Mouse (Mus musculus): ENCODE data around the gene Lig3.

Lig3 gene

DNA sequence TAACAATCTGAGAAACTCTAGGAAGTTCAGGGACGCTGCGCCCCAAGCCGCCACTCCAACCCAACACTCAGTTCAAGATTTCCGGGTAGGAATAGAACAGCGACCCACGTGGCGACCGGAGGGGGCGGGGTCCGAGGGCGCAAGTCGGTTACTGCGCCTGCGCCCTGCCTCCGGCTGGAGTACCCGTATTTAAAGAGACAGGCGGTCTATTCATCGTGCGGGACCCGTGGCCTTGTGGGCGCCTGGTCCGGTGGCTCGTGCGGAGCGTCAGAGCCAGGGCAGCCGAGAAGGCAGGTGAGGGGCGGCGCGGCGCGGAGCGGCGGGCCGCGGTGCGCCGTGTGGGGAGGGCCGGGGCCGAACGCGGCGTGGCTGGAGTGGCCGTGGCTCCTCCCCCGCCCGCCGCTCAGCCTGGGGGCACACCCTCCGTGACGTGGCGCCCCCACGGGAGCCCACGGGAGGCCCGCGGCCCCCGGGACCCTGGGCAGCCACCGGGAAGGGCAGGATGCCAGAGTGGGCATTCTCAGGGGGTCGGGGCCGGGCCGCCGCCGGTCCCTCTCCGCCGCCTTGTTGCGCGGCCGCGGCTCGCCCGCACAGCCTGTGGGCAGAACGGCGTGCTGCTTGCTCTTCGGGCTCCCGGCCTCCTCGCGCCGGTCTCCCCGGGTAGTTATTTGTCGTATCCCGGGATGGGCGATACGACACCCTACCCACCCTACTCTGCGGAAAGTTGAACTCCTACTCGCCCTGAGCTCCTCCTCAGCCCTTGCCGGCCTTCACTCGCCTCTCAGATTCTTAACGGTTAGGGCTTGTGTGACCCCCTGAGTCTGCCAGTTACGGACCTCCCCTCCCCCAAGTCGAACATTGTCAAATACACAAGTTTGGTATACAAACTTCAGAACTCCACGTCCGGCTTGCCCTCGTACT lies at the start of gene Lig3:
TSS of gene Lig3 (plus strand) at position 126 of the 921 bp plus-strand sequence.
- peak; percentile 96 for DNase-seq

DNA sequence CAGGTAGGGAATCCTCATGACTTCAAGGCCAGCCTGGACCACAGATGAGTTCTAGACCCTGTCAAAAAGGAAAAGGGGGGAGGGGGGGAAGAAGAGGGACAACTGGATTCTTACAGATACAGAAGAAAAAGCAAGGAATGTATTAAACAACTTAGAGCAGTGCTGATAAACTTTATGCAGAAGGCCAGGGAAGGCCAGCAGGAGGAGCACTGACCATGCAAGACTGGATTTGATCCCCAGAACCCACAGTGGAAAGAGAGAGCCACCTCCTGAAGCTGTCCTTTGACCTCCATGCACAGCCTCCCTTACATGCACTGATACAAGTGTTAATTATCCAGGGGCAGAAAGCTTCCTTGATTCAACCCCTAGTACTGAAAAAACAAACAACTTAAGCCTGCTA lies 46.7 kb upstream of the Lig3 start:
- peak; percentile 14 for DNase-seq

DNA sequence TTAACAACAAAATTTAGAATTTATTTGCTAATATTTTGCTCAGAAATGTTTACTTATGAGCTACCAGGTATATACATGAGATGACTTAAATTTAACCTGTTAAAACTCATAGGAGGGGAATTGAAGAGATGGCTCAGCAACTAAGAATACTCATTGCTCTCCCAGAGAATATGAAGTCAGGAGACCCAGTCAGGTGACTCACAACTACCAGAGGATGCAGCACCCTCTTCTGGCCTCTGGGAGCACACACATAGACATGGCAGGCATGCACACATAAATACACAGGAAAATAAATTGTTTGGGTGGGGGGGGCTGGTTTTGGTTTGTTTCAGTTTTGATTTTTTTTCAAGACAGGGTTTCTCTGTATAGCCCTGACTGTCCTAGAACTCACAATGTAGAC lies 41.9 kb upstream of the Lig3 start:
- no peak for DNase-seq

DNA sequence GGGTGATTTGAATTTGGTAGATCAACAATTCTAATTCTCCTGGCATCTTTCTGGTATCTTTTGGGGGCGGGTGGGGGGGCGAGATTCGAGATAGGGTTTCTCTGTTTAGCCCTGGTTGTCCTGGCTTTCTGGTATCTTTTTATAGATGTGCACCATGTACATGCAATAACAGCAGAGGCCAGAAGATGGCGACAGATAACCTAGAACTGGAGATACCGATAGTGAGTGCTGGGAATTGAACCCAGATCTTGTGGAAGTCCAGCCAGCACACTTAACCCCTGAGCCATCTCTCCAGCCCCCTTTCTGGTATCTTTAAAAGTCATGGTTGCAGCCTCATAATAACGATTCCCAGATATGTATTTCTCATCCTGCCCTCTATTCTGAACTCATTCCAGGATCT lies 34.8 kb upstream of the Lig3 start:
- DNase-seq = peak; percentile 63

DNA sequence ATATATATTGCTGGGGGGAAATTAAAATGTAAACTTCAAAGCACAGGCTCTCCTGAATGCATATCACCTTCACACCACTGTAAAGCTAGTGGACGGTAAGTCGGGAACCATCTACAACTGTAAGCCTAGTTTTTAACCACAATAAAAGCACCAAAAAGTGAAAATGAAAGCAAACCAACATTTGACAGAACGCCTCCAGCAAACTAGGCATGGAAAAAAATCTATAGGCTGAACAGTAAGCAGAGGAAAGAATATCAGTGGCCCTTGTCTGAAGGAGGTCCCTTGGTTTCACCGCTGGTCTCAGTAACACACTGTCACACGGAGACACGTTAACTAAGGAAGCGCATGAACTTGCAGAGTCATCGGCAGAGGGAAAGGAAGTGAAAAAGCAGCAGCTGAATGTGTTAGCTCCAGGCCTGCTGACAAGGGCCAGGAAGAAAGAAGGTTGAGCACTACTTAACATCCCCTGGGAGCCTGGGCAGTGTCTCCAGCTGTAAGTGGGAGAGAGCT lies 34.0 kb upstream of the Lig3 start:
- DNase-seq = no peak

DNA sequence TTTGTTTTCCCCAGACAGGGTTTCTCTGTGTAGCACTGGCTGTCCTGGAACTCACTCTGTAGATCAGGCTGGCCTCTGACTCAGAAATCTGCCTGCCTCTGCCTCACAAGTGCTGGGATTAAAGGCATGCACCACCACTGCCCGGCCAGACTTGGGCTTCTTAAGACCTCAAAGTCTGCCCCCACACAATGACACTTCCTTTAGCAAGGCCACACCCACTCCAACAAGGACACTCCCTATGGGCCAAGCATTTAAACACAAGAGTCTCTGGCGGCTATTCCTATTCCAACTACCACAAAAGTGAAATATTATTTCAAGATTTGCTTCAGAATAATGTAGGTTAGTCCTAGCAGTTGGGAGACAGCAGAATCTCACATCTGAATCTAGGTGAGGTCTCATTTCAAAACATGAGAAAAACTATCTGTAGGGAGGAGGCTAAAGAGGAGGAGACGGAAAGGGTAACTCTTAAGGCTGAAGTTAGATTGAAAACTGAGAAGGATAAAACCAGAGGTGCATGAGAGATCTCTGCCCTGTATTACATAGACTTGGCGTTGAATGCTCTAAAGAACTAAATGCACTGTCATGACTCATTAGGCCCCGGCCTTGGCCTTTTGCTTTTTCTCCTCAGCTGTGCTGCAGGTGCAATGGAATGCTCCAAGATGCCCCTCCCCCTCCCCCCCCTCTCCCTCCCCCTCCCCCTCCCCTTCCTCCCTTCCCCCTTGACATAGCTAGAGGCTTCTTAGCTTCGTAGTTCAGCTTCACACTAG lies 28.4 kb upstream of the Lig3 start:
- DNase-seq = no peak

DNA sequence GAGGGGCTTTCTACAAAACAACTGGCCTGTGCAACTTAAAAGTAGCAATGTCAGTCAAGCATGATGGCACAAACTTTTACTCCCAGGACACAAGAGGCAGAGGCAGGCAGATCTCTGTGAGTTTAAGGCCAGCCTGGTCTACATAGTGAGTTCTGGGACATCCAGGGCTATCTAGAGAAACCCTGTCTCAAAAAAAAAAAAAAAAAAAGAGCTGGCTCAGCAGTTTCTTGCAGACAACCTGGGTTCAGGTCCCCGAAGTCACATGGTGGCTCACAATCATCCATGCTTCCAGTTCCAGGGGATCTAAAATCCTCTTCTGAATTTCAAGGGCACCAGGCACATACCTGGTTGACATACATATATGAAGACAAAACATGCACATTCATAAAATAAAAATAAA lies 25.0 kb upstream of the Lig3 start:
- DNase-seq = no peak

DNA sequence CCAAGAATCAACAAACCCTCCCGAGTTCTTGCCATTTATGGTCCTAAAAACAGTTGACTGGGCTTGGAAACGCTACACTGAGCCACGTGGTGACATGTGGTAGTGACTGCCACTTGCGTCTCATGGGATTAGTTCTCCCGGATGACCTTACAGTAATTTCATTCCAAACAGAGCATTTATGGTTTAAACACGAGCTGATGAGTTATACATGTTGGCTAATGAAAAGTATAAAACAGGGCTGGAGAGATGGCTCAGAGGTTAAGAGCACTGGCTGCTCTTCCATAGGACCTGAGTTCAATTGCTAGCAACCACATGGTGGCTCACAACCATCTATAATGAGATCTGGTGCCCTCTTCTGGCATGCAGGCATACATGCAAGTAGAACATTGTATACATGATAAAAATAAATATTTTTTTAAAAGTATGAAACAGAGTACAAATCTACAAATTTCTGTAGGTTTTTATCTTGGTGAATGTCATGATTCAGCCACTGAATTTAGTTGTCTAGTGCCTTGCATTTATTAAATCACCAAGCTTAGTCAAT lies 18.6 kb upstream of the Lig3 start:
- DNase-seq = no peak

DNA sequence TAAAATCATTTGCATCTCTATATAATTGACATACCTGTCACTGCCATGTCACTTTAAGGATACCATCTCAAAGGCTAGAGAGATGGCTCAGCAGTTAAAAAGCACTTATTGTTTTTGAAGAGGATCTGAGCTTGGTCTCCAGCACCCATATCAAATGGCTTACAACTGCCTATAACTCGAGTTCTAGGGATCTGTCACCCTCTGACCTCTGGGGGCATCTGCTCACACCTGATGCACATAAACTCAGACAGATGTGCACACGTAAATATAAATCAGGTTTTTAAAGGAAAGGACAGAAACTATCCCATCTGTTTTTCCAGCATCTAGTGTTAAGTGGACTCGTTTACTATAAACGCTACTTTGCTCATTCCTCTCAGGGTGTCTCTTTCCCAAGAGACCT lies 17.6 kb upstream of the Lig3 start:
- DNase-seq = no peak

DNA sequence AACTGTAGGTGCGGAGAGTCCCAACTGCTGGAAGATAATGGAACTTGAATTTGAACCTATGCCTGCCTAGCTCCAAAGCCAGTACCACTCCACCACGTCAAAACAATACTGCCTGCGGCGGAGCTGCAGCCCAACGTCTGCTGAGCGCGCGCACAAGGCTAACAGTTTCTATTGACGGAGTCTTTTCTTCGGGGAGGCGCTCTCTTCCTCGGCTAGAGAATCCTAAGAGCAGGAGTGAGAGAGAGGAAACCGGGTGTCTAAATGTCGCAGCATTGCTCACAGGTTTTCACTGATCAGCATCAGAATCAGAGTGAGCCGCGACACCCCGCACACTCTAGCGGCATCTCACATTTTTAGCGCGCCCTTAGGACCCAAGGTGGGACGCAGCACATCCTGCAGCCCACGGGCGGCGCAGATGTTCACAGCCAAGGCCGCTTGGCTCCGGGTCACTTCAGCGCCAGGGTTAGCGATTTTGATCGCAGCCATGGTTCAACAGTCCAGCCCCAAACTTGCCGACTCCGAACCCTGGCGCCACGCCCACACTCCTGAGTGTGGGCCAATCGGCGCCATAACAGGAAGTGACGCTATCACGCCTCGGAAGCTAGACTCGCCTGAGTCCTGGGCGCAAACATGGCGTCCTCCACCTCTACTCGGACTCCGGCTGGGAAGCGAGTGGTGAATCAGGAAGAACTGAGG lies 17.0 kb upstream of the Lig3 start, which contains the start of the genes Cct6b and Zfp830:
TSS of gene Cct6b (minus strand) at position 580 of the 696 bp plus-strand sequence.
TSS of gene Zfp830 (plus strand) at position 604 of the 696 bp plus-strand sequence.
- peak; percentile 97 for DNase-seq

DNA sequence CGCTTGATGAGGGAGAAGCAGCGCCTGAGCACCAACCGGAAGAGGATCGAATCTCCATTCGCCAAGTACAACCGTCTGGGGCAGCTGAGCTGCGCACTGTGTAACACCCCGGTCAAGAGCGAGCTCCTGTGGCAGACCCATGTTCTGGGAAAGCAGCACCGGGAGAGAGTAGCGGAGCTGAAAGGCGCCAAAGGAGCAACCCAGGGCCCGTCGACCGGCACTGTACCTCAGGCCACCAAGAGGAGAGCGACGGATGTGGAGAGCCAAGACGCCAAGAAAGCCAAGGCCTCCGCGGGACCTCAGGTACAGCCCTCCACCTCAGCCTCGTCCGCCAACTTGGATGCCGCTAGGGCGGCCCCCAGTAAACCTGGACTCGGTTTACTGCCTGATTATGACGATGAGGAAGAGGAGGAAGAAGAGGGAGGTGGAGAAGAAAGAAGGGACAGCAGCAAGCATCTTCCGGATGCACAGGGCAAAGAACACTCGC lies 16.4 kb upstream of the Lig3 start:
- DNase-seq = no peak

DNA sequence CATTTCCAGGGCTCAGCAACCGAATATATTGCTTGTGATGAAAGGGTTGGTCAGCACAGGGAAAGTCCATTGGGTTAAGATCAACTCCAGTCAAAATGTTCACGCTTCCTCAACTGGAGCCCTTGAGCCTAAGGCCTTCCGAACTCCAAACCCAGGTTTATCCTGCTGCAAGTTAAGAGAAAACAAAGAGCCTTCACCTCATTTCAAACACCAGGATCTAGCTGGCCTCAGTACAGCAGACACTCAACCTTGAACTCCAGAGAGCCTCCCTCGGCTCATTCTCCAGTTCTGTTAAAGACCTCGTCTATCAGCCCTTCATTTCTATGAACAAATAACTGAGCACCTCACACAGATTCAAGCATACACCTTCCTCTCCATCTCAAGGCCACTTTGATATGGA lies 774 bp upstream of the Lig3 start:
- DNase-seq = no peak

DNA sequence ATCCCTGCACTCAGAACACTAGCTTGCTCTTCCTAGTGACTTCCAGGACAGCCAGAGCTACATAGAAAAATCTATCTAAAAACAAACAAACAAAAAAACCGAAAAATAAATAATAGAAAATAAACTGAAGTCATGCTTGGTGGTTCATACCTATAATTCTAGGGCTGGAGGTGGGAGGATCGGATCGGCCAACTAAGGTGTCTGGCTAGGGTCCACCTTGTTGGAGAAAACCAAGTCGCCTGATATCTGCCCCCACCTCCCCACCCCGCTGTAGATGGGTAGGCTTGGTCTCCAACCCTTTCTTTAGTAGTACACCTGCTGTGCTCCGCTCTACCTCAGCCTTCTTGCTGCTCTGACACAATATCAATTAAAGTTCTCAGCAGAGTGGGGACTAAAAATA lies 1.3 kb downstream of the Lig3 start:
- DNase-seq = no peak

DNA sequence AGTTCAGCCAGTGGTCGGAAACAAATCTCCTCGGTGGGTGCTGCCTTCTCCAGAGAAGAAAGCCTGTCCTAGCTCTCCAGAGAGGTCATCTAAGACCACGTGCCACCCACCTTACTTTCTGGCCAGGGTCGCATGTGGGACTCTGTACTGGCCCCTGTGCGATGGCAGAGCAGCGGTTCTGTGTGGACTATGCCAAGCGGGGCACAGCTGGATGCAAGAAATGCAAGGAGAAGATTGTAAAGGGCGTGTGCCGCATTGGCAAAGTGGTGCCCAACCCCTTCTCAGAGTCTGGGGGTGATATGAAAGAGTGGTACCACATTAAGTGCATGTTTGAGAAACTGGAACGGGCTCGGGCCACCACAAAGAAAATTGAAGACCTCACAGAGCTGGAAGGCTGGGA lies 2.5 kb downstream of the Lig3 start:
- DNase-seq = no peak

DNA sequence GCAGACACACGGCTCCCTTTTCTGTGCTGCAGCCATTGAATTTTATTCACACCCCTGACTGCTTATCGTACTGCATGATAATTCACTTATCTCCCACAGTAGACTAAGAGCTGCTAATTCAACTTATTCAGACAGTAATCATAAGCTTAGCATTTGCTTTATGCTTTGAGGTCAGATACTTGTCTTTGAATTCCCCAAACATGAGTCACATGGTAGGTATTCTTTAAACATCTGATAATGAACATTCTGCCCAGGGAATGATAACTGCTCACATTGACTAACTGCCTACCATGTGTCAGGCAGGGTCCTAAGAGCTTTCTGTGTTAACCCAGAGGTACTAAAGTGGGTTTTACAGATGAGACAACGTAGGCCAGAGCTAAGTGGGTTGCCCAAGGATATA lies 25.7 kb downstream of the Lig3 start:
- no peak for DNase-seq

DNA sequence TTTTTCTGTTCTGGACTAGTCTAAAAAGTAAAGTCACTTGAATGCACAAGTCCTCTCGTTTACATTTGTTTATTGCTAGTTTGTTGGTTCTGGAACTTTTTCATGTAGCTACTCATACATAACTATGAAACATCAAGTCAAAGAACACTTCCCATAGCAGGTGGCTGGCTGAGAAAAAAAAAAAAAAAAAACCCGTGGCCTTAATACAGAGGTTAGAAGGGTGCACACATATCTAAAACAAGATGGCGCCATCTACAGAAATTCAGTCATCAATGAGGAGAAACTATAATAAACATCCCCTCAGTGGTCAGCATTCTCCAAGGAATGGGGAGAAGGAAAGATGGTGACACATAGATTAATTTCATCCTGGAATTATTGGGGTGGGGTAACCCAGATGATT lies 26.5 kb downstream of the Lig3 start:
- DNase-seq = no peak

DNA sequence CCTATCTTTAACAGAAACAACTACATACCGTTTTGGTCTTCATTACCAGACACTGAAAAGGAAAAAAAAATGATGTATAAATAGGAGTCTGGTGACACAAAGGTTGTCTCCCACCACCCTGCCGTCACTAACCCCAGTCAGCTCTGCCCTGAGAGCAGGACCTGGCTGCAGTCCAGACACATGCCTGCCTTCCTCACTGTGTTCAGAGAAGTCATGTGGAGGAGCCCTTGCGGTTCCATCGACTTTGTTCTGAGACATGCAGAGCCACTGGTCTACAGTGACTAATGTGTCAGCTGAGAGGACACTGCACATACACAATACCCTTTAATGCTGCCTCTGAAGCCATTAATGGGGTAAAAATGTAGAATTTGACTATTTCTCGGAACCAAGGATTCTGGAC lies 27.6 kb downstream of the Lig3 start:
- no peak for DNase-seq

DNA sequence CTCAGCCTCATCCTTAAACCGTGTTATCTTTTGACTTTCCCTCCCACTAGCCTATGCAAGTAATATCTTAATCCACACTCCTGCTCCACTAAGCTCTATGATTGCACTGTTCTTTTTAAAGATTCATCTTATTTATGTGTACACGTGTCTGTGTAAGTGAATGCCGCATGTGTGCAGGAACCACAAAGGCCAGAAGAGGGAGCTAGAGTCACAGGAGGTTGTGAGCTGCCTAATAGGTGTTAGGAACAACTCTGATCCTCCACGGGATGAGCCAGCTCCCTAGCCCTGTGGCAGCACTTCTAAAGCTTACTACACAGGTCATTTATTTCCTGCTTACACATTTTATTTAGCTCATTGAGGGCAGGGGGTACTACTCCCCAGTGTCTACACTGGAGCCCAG lies 38.4 kb downstream of the Lig3 start:
- DNase-seq = peak; percentile 85

DNA sequence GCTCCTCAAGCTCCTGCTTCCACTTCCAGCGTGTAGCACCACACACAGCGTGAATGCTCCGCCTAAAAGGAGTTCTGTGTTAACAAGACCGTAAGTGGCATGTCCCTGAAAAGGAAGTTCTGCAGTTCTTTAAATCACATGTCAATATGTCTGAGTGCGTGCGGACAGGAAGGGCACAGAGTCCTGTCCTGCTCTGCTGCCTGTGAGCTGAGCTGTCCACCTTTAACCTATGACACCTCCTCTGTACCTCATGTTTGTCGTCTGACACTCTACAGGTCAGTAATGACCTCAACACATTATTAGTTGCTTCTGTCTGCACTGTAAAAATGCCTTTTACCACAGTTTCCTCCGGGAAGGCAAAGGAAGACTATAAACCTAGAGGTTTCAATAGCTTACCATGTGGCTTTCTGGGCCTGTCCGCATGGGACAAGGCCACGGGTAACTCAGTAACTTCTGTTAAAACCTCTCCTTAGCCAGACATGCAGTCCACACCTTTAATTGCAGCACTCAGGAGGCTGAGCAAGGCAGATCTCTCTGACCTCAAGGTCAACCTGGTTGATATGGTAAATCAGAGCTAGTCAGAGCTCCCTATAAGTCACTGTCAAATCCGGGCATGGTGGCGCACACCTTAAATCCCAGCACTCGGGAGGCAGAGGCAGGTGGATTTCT lies 40.0 kb downstream of the Lig3 start:
- DNase-seq = peak; percentile 45

DNA sequence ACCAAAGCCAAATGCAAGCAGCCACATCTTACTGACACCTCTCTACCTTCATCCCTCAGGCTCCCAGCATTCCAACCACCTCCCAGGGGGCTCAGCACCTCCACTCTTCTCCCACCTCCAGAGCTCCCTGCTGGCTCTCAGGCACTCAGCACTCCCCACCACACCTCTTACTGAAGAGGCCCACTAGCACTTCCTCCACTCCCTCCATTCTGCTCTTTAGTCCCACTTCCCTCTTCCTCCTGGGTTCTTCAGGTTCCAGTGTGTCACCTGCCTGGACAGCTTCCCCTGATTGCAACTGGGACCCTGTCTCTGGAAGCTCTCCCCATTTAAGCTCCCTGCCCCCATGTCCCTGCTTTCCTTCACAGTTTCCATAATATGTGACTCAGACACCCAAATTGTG lies 45.9 kb downstream of the Lig3 start:
- DNase-seq = no peak

DNA sequence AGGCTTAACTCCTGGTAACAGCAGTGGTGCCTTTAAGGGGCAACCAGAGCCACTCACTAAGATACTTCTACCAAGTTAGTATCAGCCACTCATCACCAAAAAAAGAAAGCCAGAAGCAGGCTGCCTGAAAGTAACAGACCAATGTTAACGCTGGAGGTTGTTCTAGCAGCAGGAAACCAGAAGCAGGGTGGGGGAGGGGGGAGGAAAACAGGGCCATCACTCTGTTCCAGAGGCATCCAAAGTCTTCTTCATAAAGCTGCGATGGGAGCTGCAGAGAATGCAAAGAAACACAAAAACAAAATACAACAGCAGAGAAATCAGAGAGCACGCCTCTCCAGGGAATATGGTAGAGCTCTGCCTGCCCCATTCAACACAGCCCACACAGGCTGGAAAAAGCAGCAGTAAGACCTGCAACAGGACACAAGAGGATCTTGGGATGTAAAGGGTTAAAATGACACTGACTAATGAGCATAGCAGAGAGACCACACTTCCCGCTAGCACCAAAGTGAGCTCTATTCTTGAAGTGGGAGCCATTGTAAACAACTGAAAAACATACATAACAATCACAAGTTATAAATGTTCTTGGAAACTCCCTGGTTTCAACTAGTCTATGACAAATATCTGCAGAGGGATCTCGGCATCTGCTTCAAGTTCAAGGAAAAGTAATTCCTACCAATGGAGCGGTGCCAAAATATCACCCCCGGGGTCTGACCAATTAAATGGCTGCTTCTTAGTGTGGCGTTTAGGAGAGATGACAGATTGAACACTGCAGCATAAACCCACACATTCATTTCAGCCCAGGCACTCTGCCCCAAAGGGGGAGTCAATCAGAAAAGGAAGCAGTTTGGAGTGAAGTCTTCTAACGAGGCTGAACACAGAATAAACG lies 50.3 kb downstream of the Lig3 start:
- DNase-seq = no peak

Data from kidney, adult 9 months (tissue).